Mouse (Mus musculus) ES-Bruce4 (cell line): ENCODE measurements around the gene Gm7980. TPM values are rescaled to one million over a fixed set of nuclear protein-coding genes. Genes with fewer than 3 reads are reported as not detected.
"Not testable (repeated sequence)": the region's sequence is repeated elsewhere in the genome, so short reads cannot be mapped to it uniquely, and the experiment has no call there.

Experiments used
- H3K27ac ChIP-seq: 2 replicates; pipeline ENCODE4 v1.5.1; 2012; ENCODE audit warnings: low read length, inconsistent platforms; ENCODE audit not compliant: insufficient read depth
- H3K27me3 ChIP-seq: 2 replicates; pipeline ENCODE4 v1.6.1; 2012; ENCODE audit warnings: mild to moderate bottlenecking, low read length, inconsistent platforms; ENCODE audit not compliant: control insufficient read depth, poor library complexity, insufficient read depth, severe bottlenecking
- H3K36me3 ChIP-seq: 2 replicates; pipeline ENCODE4 v1.6.1; 2012; ENCODE audit warnings: inconsistent platforms, mild to moderate bottlenecking, low read length, moderate library complexity; ENCODE audit not compliant: control insufficient read depth, poor library complexity, insufficient read depth, severe bottlenecking
- H3K4me1 ChIP-seq: one replicate; pipeline ENCODE4 v1.8.1; 2011; ENCODE audit warnings: low read length; ENCODE audit not compliant: control insufficient read depth, insufficient read depth
- H3K4me3 ChIP-seq: 2 replicates; pipeline ENCODE4 v1.5.1; 2011; ENCODE audit warnings: low read depth, mild to moderate bottlenecking, low read length
- H3K9ac ChIP-seq: 2 replicates; pipeline ENCODE4 v1.6.1; 2012; ENCODE audit warnings: low read depth, mild to moderate bottlenecking, inconsistent platforms; ENCODE audit not compliant: poor library complexity, severe bottlenecking
- H3K9me3 ChIP-seq: replicated peaks from 2 replicates; pipeline ENCODE4 v1.6.1; 2012; ENCODE audit warnings: mild to moderate bottlenecking, low read length, inconsistent platforms; ENCODE audit not compliant: control insufficient read depth, poor library complexity, insufficient read depth, severe bottlenecking
- polyA plus RNA-seq: library from polyadenylated mRNA; stranded (reverse); fragments of >200 nt; gene quantifications from 2 replicates; pipeline ENCODE4 v1.2.4, GENCODE M21; 2011; ENCODE audit warnings: low read depth; ENCODE audit not compliant: missing spikeins, insufficient read depth, insufficient read length

Gene Gm7980
- not detected in 2 replicates for polyA plus RNA-seq

DNA sequence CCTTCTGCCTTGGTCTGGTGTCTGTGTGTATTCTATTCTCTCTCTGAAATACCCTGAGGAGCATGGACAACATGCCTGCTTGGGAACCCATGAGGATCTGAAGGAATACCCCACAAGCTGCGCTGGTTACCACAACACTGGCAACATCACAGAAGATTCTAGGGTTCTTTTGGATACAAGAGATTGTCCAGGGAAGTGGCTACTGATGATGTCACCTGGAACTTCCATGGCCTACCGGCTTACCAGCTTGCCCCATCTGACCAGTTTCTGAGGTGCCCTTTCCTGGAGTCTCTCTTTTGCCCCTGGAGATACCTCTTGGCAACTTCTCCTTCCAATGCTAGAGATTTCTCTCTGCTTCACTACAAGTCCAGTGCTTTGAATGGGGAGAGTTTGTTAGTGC, at the start of gene Gm7980:
Gm7980 (minus strand) TSS at position 101 of the 400 bp plus-strand sequence.
- not testable (repeated sequence) for H3K4me3 ChIP-seq, H3K27ac ChIP-seq, H3K4me1 ChIP-seq, H3K9ac ChIP-seq, H3K27me3 ChIP-seq, H3K9me3 ChIP-seq, H3K36me3 ChIP-seq

DNA sequence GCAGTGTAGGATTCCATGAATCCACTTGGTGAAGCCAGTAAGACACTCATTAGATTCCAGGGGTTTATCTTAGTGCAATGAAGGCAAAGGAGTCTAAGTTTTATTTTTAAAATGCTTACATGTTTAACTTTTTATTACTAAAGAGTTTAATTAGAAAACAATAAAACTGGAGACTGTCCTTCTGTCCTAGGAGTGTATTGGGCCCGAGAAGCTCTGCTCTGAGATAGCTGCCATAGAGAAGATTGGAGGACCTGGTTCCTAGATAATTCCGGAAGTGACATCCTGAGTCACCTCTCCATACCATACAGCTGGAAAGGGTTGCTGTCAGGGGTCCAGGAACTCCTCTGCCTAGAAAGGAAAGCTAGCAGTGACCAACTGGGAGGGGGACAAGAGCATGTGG, 36.6 kb upstream of the Gm7980 start, which contains the start of gene 1700024B05Rik:
1700024B05Rik (plus strand) TSS at position 301 of the 400 bp plus-strand sequence.
- H3K9ac ChIP-seq, H3K27me3 ChIP-seq, H3K27ac ChIP-seq, H3K4me3 ChIP-seq, H3K9me3 ChIP-seq, H3K36me3 ChIP-seq, H3K4me1 ChIP-seq: not testable (repeated sequence)

DNA sequence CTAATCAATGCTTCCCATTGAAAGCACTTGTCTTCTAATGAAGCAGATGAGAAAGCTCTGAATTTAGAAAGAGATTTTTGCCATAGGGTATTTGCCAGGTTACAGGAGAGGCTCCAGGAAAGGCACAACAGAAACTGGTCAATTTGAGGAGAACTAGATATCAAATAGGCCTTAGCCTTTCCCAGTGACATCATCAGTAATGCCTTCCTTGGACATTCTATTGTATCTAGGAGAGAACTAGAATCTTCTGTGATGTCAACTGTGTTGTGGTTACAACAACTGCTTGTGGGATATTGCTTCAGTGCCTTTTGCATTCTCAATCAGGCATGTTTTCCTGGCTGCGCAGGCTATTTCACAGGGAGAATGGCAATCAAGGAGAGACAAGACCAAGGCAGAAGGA, 17.6 kb upstream of the Gm7980 start, which contains the start of gene 1700049E17Rik1:
1700049E17Rik1 (plus strand) TSS at position 301 of the 400 bp plus-strand sequence.
- not testable (repeated sequence) for H3K4me3 ChIP-seq, H3K4me1 ChIP-seq, H3K27ac ChIP-seq, H3K36me3 ChIP-seq, H3K9me3 ChIP-seq, H3K9ac ChIP-seq, H3K27me3 ChIP-seq

Other genes with a start within 250 kb of the Gm7980 start
- not detected in 2 replicates for gene Gm8068, start 205.4 kb downstream of the Gm7980 start, polyA plus RNA-seq
- gene Gm7929, start 156.7 kb downstream of the Gm7980 start, polyA plus RNA-seq: not detected in 2 replicates
- not detected in 2 replicates for gene Gm47189, start 134.8 kb downstream of the Gm7980 start, polyA plus RNA-seq
- gene 1700049E17Rik1, start 17.7 kb upstream of the Gm7980 start, polyA plus RNA-seq: not detected in 2 replicates
- gene 1700024B05Rik, start 36.7 kb upstream of the Gm7980 start, polyA plus RNA-seq: 0.55 TPM in 1 of 2 replicates, not detected in the other
- not detected in 2 replicates for gene Gm6401, start 60.6 kb upstream of the Gm7980 start, polyA plus RNA-seq
- gene Gm3543, start 76.0 kb upstream of the Gm7980 start, polyA plus RNA-seq: not detected in 2 replicates
- gene Gm7951, start 210.1 kb upstream of the Gm7980 start, polyA plus RNA-seq: not detected in 2 replicates